Mouse (Mus musculus) spleen, postnatal 4 days (tissue): ENCODE measurements around the gene Nus1.

Source experiments
- DNase-seq, 2 experiments: peaks; one replicate each; pipeline ENCODE4 v3.0.0; 2022; ENCODE audit warnings: low spot score in 2 of 2

The Nus1 gene

GRCm38 (mm10) chr10:52417998-52418860, 882 bp downstream of the Nus1 start:
- DNase-seq: no peak

DNA sequence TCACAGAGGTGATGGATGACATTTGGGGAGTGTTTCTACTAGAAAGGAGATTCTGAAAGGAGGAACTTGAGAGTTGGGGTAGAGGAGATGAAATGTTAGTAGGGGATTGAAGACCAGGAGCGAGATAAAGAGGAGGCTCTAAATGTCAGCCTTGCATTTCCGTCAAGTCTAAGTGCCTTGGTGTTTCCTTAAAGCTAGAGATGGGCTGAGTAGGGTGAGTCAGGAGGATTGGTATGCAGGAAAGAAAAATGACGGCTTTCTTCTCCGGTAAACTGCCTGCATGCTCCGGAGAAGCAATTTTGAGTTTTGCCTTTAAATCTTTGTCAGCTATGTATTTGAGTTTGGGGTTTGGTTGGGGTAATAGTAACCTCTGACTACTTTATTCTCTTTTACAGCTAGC, 1.6 kb downstream of the Nus1 start:
- DNase-seq: no peak

- no peak for DNase-seq
These were observed 2.1 kb downstream of the Nus1 start for GRCm38 (mm10) chr10:52419402-52419801.

- no peak for DNase-seq
These were observed 3.2 kb downstream of the Nus1 start for GRCm38 (mm10) chr10:52420526-52420925.

DNA sequence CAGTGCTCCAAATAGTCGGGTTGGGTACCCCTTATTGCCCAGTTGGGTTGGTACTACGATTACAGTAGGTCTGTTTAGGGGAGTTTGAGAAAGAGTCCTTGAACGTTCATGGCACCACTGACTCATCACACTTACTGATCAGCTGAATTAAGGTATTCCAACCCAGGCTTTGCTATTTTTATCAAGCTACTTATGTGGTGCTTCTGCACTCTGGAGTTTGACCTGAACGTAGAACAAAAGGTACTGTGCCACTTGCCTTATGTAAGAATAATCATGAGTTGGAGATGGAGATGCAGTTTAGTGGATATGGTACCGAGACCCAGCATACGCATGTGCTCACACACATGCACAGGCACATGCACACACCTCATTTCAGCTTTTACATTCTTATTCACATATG, 4.4 kb downstream of the Nus1 start:
- no peak for DNase-seq

DNA sequence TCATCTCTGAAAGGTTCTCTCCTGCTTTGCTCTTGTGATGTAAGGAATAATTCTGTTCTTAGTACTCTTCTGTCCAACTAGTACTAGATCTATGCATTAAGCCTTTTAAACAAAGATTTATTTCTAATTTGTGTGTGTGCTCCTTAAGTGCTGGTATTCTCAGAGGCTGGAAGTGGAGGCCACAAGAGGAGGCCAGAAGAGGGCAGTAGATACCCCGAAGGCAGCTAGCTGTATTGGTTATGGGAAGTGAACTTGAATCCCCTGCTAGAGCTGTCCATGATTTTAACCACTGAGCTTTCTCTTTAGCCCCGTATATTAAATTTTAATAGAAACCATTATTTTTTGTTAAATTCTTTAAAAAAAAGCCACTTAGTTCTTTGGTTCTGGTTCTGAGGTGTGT, 5.8 kb downstream of the Nus1 start:
- DNase-seq: no peak

DNA sequence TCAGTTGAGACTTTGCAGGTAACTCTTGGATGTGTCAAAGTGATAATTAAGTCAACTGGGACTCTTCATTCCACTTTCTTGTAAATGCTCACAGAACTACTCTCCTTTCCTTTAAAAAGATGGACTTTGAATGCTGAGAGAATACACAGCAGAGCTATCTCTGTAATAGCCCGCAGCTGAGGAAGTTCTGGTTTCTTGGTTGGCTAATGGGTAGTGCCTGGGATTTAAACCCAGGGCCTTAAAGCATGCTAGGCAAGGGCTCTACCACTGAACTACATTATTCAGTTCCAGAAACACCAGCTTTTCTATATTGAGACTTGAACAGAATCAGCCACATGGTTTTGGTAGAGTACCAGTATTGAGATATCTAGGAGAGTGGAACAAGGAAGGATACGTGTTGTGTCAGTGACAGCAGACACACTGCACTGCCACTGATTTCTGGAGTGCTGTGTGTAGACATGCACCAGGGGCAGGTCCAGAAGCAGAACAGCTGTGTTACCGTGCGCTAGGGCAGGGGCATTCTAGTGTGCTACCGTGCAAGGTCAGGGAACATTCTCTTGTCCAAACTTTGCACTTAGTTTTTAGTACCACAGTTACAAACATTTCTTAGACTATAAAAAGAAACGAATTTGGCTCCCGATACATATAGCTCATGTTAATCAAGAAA, 9.1 kb downstream of the Nus1 start:
- DNase-seq: no peak

GRCm38 (mm10) chr10:52427634-52428415, 10.5 kb downstream of the Nus1 start:
- no peak for DNase-seq

DNA sequence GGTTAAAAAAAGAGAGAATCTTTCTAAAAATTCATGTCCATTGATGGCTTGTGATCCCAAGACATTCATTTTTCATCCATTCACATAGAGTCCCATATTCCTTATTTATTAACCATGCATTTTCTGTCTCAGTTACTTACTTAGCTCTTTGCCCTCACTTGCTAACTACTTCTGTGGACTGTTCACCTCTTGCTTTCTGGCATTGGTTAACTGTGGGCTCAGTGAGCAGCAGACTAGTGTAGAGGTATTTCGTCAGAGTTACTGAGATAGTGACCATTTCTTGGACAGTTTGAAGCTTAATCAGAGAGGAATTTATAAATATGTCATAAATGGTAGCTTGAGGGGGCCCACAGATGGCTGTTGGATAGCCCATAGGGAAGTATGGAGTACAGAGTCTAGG, 13.6 kb downstream of the Nus1 start:
- DNase-seq: no peak

- DNase-seq: no peak
These were observed 17.5 kb downstream of the Nus1 start for GRCm38 (mm10) chr10:52434836-52435235.

DNA sequence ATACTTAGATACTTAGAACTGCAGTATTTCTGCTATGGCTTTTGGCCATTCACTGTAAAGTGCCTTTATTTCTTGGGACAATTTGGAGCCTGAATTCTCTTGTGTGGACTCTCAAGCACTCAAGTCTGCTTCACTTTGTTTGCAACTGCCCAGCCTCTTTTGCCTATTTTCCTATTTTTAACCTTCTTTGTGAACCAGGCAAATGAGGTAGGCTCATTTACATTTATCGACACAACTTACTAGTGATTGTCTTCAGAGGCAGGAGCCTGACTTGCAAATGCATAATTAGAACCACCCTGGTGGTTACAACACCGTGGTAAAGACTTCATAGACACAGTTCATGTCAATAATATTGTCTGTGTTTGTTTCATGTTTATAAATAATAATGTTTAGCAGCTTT, 43.3 kb downstream of the Nus1 start:
- DNase-seq: no peak

GRCm38 (mm10) chr10:52463941-52464739, 46.8 kb downstream of the Nus1 start:
- DNase-seq: no peak

GRCm38 (mm10) chr10:52471520-52471919, 54.2 kb downstream of the Nus1 start:
- DNase-seq: no peak
